Mouse (Mus musculus) CH12.LX (cell line): ENCODE measurements at regions not wholly inside any gene's neighbourhood (a gene's known extent, or its start where the extent isn't known, plus 50 kb on each side); places are given as distances from the start of the nearest gene placed in this dataset.

Experiments used
- CTCF ChIP-seq, 2 experiments: IDR thresholded peaks in 1 of 2; conservative IDR thresholded peaks in 1 of 2; 2 replicates each; pipeline ENCODE4 v1.5.1; 2011 to 2012; ENCODE audit warnings: low read depth in 2 of 2, low read length in 2 of 2, improper control_type of control experiment in 1 of 2, inconsistent platforms in 1 of 2, mild to moderate bottlenecking in 1 of 2, moderate library complexity in 1 of 2
- MEF2A ChIP-seq: IDR thresholded peaks from 2 replicates; pipeline ENCODE4 v1.6.1; 2014; ENCODE audit warnings: low read depth, mild to moderate bottlenecking, inconsistent platforms, low read length, improper control_type of control experiment, borderline replicate concordance
- ZNF384 ChIP-seq: IDR thresholded peaks from 2 replicates; pipeline ENCODE4 v1.6.1; 2012; ENCODE audit warnings: low read depth, low read length, improper control_type of control experiment, inconsistent platforms

DNA sequence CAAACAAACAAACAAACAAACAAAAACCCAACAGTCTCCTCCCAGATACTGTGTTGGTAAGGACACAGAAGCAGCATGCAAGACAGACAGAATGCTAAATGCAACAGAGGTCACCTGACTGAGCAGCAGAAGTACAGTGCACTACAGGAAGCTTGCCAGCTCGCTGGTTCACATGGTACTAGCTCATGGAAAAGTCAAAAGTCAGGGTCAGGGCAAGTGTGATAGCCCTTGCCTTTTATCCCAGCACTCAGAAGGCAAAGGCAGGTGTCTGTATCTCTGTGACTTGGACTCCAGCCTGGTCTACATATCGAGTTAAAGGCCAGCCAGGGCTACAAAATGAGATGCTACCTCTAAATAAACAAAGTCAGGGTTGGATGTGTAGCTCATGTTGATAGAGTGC lies 99.3 kb downstream of the Hsd17b3 start:
- TF ChIP-seq ZNF384: no peak
- no peak for TF ChIP-seq CTCF (conservative IDR thresholded peaks at IDR 0.05 in 1 of 2, IDR thresholded peaks at IDR 0.05 in 1 of 2; ENCODE audit: low read depth in 2 of 2, low read length in 2 of 2)
- TF ChIP-seq MEF2A: no peak
